Mouse (Mus musculus): ENCODE results near the gene Irx4. TPM values are rescaled to one million over a fixed set of nuclear protein-coding genes. Genes with fewer than 3 reads are reported as not detected.

Gene Irx4
- total RNA-seq, 2 experiments from 2014 or later = not detected

- no peak for DNase-seq
Observed at GRCm38 (mm10) chr13:73270451-73271081, 10.3 kb downstream of the Irx4 start.

GRCm38 (mm10) chr13:73271336-73272242 is 11.3 kb downstream of the Irx4 start:
- no peak for DNase-seq

- no peak for DNase-seq
Observed at GRCm38 (mm10) chr13:73272794-73273282, 12.6 kb downstream of the Irx4 start.

- DNase-seq = no peak
Observed at GRCm38 (mm10) chr13:73273536-73273935, 13.3 kb downstream of the Irx4 start.

- no peak for DNase-seq
Observed at GRCm38 (mm10) chr13:73277361-73277760, 17.1 kb downstream of the Irx4 start.

- no peak for DNase-seq
Observed at GRCm38 (mm10) chr13:73277797-73278196, 17.5 kb downstream of the Irx4 start.

- no peak for DNase-seq
Observed at GRCm38 (mm10) chr13:73279196-73279595, 18.9 kb downstream of the Irx4 start.

GRCm38 (mm10) chr13:73282407-73282806 is 22.1 kb downstream of the Irx4 start:
- no peak for DNase-seq

- DNase-seq = no peak
Observed at GRCm38 (mm10) chr13:73283534-73283933, 23.3 kb downstream of the Irx4 start.

GRCm38 (mm10) chr13:73290206-73290605 is 29.9 kb downstream of the Irx4 start:
- DNase-seq = no peak

GRCm38 (mm10) chr13:73291102-73291501 is 30.8 kb downstream of the Irx4 start:
- DNase-seq = no peak

- no peak for DNase-seq
Observed at GRCm38 (mm10) chr13:73298717-73299116, 38.4 kb downstream of the Irx4 start.

- no peak for DNase-seq
Observed at GRCm38 (mm10) chr13:73299322-73299721, 39.0 kb downstream of the Irx4 start.

GRCm38 (mm10) chr13:73304729-73305128 is 44.5 kb downstream of the Irx4 start:
- DNase-seq = no peak

GRCm38 (mm10) chr13:73305398-73306084 is 45.3 kb downstream of the Irx4 start:
- no peak for DNase-seq

- DNase-seq = no peak
Observed at GRCm38 (mm10) chr13:73306085-73306410, 45.8 kb downstream of the Irx4 start.

- no peak for DNase-seq
Observed at GRCm38 (mm10) chr13:73306430-73306829, 46.2 kb downstream of the Irx4 start.

- peak; percentile 63 for DNase-seq
Observed at GRCm38 (mm10) chr13:73310183-73310929, 50.1 kb downstream of the Irx4 start.

Measured in gastrocnemius, postnatal 10 days (tissue).